Mouse (Mus musculus) kidney, postnatal 0 days (tissue): ENCODE measurements at regions not wholly inside any gene's neighbourhood (a gene's known extent, or its start where the extent isn't known, plus 50 kb on each side); places are given as distances from the start of the nearest gene placed in this dataset.

Experiments used
- ATAC-seq: fragments of 200-750 bp; cut with Nextera tagmentation; replicated peaks from 2 replicates; pipeline ENCODE4 v1.8.0; 2017; ENCODE audit warnings: low read depth, moderate number of reproducible peaks, moderate TSS enrichment, moderate library complexity; ENCODE audit not compliant: low FRiP score
- DNase-seq: peaks from one replicate; pipeline ENCODE4 v3.0.0-alpha.2; 2016; ENCODE audit warnings: low spot score
- H3K27ac ChIP-seq: fragments of 300-500 bp; sonication (generic); 2 replicates; pipeline ENCODE4 v1.5.1; 2014; ENCODE audit warnings: mild to moderate bottlenecking
- H3K27me3 ChIP-seq: fragments of 300-500 bp; sonication (generic); 2 replicates; pipeline ENCODE4 v1.6.1; 2014; ENCODE audit warnings: low read length, mixed read lengths; ENCODE audit not compliant: insufficient read depth
- H3K36me3 ChIP-seq: fragments of 300-500 bp; sonication (generic); 2 replicates; pipeline ENCODE4 v1.6.1; 2014; ENCODE audit warnings: low read length, mixed read lengths; ENCODE audit not compliant: insufficient read depth
- H3K4me1 ChIP-seq: fragments of 300-500 bp; sonication (generic); replicated peaks from 2 replicates; pipeline ENCODE4 v1.6.1; 2014; ENCODE audit warnings: antibody characterized with exemption, low read length, mixed read lengths; ENCODE audit not compliant: insufficient read depth
- H3K4me2 ChIP-seq: fragments of 300-500 bp; sonication (generic); 2 replicates; pipeline ENCODE4 v1.6.1; 2014; ENCODE audit warnings: mild to moderate bottlenecking, low read length, moderate library complexity, mixed read lengths
- H3K4me3 ChIP-seq: fragments of 300-500 bp; sonication (generic); replicated peaks from 2 replicates; pipeline ENCODE4 v1.5.1; 2014; ENCODE audit warnings: low read depth, low read length
- H3K9ac ChIP-seq: fragments of 300-500 bp; sonication (generic); 2 replicates; pipeline ENCODE4 v1.6.1; 2014; ENCODE audit warnings: low read depth, low read length
- H3K9me3 ChIP-seq: fragments of 300-500 bp; sonication (generic); replicated peaks from 2 replicates; pipeline ENCODE4 v1.6.1; 2016; ENCODE audit warnings: low read length, inconsistent platforms, mixed read lengths
- CTCF ChIP-seq: IDR thresholded peaks from 2 replicates; pipeline ENCODE4 v1.5.1; 2016; ENCODE audit warnings: antibody characterized with exemption, low read depth, mild to moderate bottlenecking, moderate library complexity
- WGBS: fragments of 180-500 bp; shearing (Covaris S2); extraction: QIAGEN DNeasy Blood & Tissue Kit; methylation state at CpG from one replicate; pipeline ENCODE4 v1.1.7; 2014; 5-methylcytosine and 5-hydroxymethylcytosine counted together

DNA sequence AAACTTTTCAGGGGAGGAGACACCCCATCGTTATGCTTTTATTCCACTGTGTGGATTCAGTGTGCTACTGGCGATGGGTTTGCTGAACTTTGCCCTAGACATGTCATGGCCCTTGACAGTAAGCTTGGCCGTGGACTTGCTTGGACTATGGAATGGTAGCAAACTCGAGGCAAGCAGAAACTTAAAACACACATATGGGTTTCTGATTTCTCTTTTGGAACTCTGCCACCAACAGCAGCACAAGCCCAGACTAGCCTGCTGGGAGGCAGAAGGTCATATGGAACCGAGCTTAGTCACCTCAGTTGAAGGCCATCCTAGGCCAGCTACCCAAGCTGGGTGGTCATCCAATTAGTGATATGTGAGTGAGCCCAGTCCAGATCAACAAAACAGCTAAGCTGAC, 263.8 kb downstream of the Pik3r1 start:
- ATAC-seq (no peak), DNase-seq (no peak)
- H3K27me3 ChIP-seq: no peaks in the 10 kb centered on the region
- no peak overlapping the region for H3K4me3 ChIP-seq
- no peaks in the 10 kb centered on the region for H3K36me3 ChIP-seq
- no peaks in the 10 kb centered on the region for H3K4me1 ChIP-seq
- H3K9ac ChIP-seq: no peak overlapping the region
- H3K4me2 ChIP-seq: no peak overlapping the region
- WGBS: 40% methylated on average over 5 of the region's 5 CpGs
- no peaks in the 10 kb centered on the region for H3K9me3 ChIP-seq
- no peak overlapping the region for H3K27ac ChIP-seq
- TF ChIP-seq CTCF: no peak

DNA sequence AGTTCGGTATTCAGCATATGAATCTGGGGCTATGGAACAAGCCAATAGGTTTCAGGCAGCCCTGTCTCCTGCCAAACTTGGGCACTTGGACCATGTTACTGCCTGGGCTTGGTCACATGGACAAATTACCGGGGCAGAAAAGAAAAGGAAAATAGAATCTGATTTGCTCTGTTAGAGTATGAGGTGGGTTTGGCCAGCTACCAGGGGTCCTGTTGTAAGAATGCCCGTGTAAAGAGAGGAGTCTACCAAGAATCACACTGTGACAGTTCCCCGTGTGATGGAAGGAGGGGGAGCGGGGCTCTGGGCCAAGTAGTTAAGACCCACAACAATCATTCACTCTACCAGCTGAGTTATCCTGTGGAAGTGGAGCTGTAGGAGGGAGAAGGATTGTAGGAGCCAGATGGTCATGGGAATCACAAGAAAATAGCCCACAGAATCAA, 266.2 kb downstream of the Pik3r1 start:
- H3K9ac ChIP-seq: no peak overlapping the region
- H3K27ac ChIP-seq: no peak overlapping the region
- DNase-seq: no peak
- ATAC-seq: no peak
- no peaks in the 10 kb centered on the region for H3K27me3 ChIP-seq
- WGBS: 59% methylated on average over 5 of the region's 5 CpGs
- TF ChIP-seq CTCF: no peak
- H3K9me3 ChIP-seq: no peaks in the 10 kb centered on the region
- no peak overlapping the region for H3K4me3 ChIP-seq
- H3K4me1 ChIP-seq: no peaks in the 10 kb centered on the region
- no peaks in the 10 kb centered on the region for H3K36me3 ChIP-seq
- no peak overlapping the region for H3K4me2 ChIP-seq

- Histone ChIP-seq H3K4me3 (no peak overlapping the region), H3K27ac (no peak overlapping the region), H3K36me3 (no peaks in the 10 kb centered on the region), H3K4me1 (no peaks in the 10 kb centered on the region), H3K4me2 (no peak overlapping the region), H3K9ac (no peak overlapping the region), H3K27me3 (no peaks in the 10 kb centered on the region), H3K9me3 (no peaks in the 10 kb centered on the region)
- no peak for DNase-seq
- WGBS: 94% methylated on average over 3 of the region's 3 CpGs
- TF ChIP-seq CTCF: no peak
- ATAC-seq: no peak
These were observed 267.0 kb downstream of the Pik3r1 start for GRCm38 (mm10) chr13:101501061-101501460.

GRCm38 (mm10) chr13:101491835-101492234, 276.2 kb downstream of the Pik3r1 start:
- 68% methylated on average over 3 of the region's 3 CpGs for WGBS
- no peaks in the 10 kb centered on the region for H3K27me3 ChIP-seq
- no peak overlapping the region for H3K4me2 ChIP-seq
- no peaks in the 10 kb centered on the region for H3K4me1 ChIP-seq
- no peaks in the 10 kb centered on the region for H3K9me3 ChIP-seq
- no peak overlapping the region for H3K27ac ChIP-seq
- H3K4me3 ChIP-seq: no peak overlapping the region
- H3K36me3 ChIP-seq: no peaks in the 10 kb centered on the region
- TF ChIP-seq CTCF: no peak
- DNase-seq (no peak), ATAC-seq (no peak)
- no peak overlapping the region for H3K9ac ChIP-seq

DNA sequence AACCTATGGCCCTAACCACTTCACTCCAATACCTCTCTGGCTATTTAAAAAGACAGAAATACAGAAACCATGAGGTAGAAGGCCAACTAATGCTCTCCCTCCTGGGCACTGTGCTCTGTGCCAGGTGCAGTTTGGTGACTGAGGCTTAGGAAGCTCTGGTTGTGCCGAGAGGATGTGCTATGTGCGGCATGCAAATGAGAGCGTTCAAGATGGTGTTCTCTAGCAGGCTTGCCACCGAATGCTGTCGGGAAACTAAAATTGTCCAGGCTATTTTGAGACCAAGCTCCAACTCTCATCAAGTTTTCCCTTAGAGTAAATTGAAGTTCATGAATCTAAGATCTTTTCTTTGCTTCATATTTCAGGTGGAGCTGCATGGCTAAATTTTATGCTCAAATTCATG, 277.1 kb downstream of the Pik3r1 start:
- H3K9me3 ChIP-seq: no peaks in the 10 kb centered on the region
- DNase-seq (no peak), ATAC-seq (no peak)
- no peak for TF ChIP-seq CTCF
- no peaks in the 10 kb centered on the region for H3K36me3 ChIP-seq
- H3K4me2 ChIP-seq: no peak overlapping the region
- no peaks in the 10 kb centered on the region for H3K4me1 ChIP-seq
- H3K4me3 ChIP-seq: no peak overlapping the region
- H3K9ac ChIP-seq: no peak overlapping the region
- no peaks in the 10 kb centered on the region for H3K27me3 ChIP-seq
- no peak overlapping the region for H3K27ac ChIP-seq
- WGBS: 90% methylated on average over 5 of the region's 5 CpGs

GRCm38 (mm10) chr13:101487621-101488020, 280.4 kb downstream of the Pik3r1 start:
- DNase-seq (no peak), ATAC-seq (no peak)
- 95% methylated on average over 2 of the region's 2 CpGs for WGBS
- H3K4me3 ChIP-seq: no peak overlapping the region
- H3K9ac ChIP-seq: no peak overlapping the region
- H3K4me1 ChIP-seq: no peaks in the 10 kb centered on the region
- no peak overlapping the region for H3K4me2 ChIP-seq
- no peaks in the 10 kb centered on the region for H3K27me3 ChIP-seq
- TF ChIP-seq CTCF: no peak
- H3K9me3 ChIP-seq: no peaks in the 10 kb centered on the region
- H3K36me3 ChIP-seq: no peaks in the 10 kb centered on the region
- no peak overlapping the region for H3K27ac ChIP-seq

DNA sequence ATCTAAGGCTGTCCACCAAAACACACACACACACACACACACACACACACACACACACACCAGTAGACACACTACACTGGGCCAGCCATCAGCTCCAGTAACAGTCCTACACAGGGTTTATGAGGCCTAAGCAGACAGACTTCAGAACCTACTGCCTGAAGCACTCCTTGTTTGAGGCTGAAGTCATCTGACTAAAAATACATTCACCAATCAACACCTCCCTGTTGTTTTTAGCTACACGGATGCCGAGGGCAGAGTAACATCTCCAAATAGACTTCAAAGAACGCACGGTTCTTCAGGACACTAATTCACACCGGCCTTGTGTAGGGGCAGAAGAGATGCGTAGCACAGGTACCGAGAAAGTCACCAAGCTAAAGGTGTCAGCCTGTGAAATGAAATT, 282.2 kb downstream of the Pik3r1 start:
- no peak overlapping the region for H3K4me2 ChIP-seq
- H3K4me3 ChIP-seq: no peak overlapping the region
- H3K4me1 ChIP-seq: no peaks in the 10 kb centered on the region
- no peaks in the 10 kb centered on the region for H3K27me3 ChIP-seq
- no peak overlapping the region for H3K9ac ChIP-seq
- WGBS: 52% methylated on average over 7 of the region's 7 CpGs
- no peaks in the 10 kb centered on the region for H3K9me3 ChIP-seq
- ATAC-seq: no peak
- H3K27ac ChIP-seq: no peak overlapping the region
- TF ChIP-seq CTCF: no peak
- H3K36me3 ChIP-seq: no peaks in the 10 kb centered on the region
- no peak for DNase-seq
